Mouse (Mus musculus) cortical plate, adult 2 months (tissue): ENCODE measurements around the gene M1ap. TPM values are rescaled to one million over a fixed set of nuclear protein-coding genes. Genes with fewer than 3 reads are reported as not detected.

Experiments
- H3K27ac ChIP-seq: fragments of 200-500 bp; 2 replicates; pipeline ENCODE4 v1.5.1; 2012; ENCODE audit warnings: low read length, control low read depth, inconsistent platforms; ENCODE audit not compliant: insufficient read depth
- H3K4me1 ChIP-seq: fragments of 200-500 bp; 2 replicates; pipeline ENCODE4 v1.6.1; 2011; ENCODE audit warnings: low read length; ENCODE audit not compliant: control insufficient read depth, insufficient read depth
- H3K4me3 ChIP-seq: fragments of 200-500 bp; 2 replicates; pipeline ENCODE4 v1.5.1; 2011; ENCODE audit warnings: mild to moderate bottlenecking, low read length, control low read depth; ENCODE audit not compliant: insufficient read depth
- CTCF ChIP-seq: fragments of 200-500 bp; IDR thresholded peaks from 2 replicates; pipeline ENCODE4 v1.5.1; 2011; ENCODE audit warnings: mild to moderate bottlenecking, control low read depth, low read length; ENCODE audit not compliant: insufficient read depth; ENCODE audit errors: extremely low read depth
- POLR2A ChIP-seq: fragments of 200-500 bp; IDR thresholded peaks from 2 replicates; pipeline ENCODE4 v1.6.1; 2011; ENCODE audit warnings: mild to moderate bottlenecking, low read length, control low read depth; ENCODE audit not compliant: insufficient read depth; ENCODE audit errors: extremely low read depth
- polyA plus RNA-seq: library from polyadenylated mRNA; depleted of rRNA; stranded (reverse); fragments of >200 nt; gene quantifications from 2 replicates; pipeline ENCODE4 v1.2.3, GENCODE M21; 2012

The M1ap gene
- polyA plus RNA-seq, 1 experiment: 0.17 TPM

GRCm38 (mm10) chr6:82934616-82935230 is 12.0 kb upstream of the M1ap start:
- no peak overlapping the region for H3K27ac ChIP-seq
- TF ChIP-seq CTCF: no peak
- TF ChIP-seq POLR2A: no peak
- H3K4me1 ChIP-seq: peaks cover 4% of the 10 kb centered on the region
- no peak overlapping the region for H3K4me3 ChIP-seq

- TF ChIP-seq POLR2A: peak; percentile 93; the same call in 1 of the 2 replicates
- TF ChIP-seq CTCF: no peak
- Histone ChIP-seq H3K27ac (0 out of 2 replicates have a peak within 1 kb of the TSS, but pooled peaks have one; percentile 27), H3K4me3 (peak within 1 kb of the TSS; percentile 85), H3K4me1 (peaks cover 4% of the 10 kb centered on the region)
These were observed 7.4 kb upstream of the M1ap start, which contains the start of gene Sema4f for GRCm38 (mm10) chr6:82939167-82939912. Gene Sema4f, minus strand, starts transcription at chr6:82939769.

GRCm38 (mm10) chr6:82940765-82941164 is 5.9 kb upstream of the M1ap start:
- Histone ChIP-seq H3K4me1 (peaks cover 4% of the 10 kb centered on the region), H3K27ac (no peak overlapping the region), H3K4me3 (no peak overlapping the region)
- TF ChIP-seq POLR2A (no peak), CTCF (no peak)

- H3K4me1 ChIP-seq: no peaks in the 10 kb centered on the region
- H3K27ac ChIP-seq: no peak overlapping the region
- no peak overlapping the region for H3K4me3 ChIP-seq
- 0 out of 2 replicates have a peak, but pooled peaks have one; percentile 21 for TF ChIP-seq CTCF
- TF ChIP-seq POLR2A: no peak
These were observed 952 bp upstream of the M1ap start for GRCm38 (mm10) chr6:82945750-82946149.

GRCm38 (mm10) chr6:82956553-82957251 is 10.0 kb downstream of the M1ap start:
- H3K27ac ChIP-seq: no peak overlapping the region
- TF ChIP-seq POLR2A (no peak), CTCF (no peak)

GRCm38 (mm10) chr6:82961664-82962063 is 15.0 kb downstream of the M1ap start:
- Histone ChIP-seq H3K4me3 (no peak overlapping the region), H3K27ac (no peak overlapping the region), H3K4me1 (no peaks in the 10 kb centered on the region; the same call in 1 of the 2 replicates)
- TF ChIP-seq POLR2A: no peak
- TF ChIP-seq CTCF: no peak

More at GRCm38 (mm10) chr6:82956553-82957251, 10.0 kb downstream of the M1ap start:
- Histone ChIP-seq H3K4me1 (no peaks in the 10 kb centered on the region), H3K4me3 (no peak overlapping the region)

GRCm38 (mm10) chr6:82969249-82970084 is 22.8 kb downstream of the M1ap start:
- H3K4me3 ChIP-seq: no peak overlapping the region
- no peaks in the 10 kb centered on the region for H3K4me1 ChIP-seq
- TF ChIP-seq POLR2A: no peak
- no peak for TF ChIP-seq CTCF
- no peak overlapping the region for H3K27ac ChIP-seq

- Histone ChIP-seq H3K4me1 (no peaks in the 10 kb centered on the region), H3K27ac (no peak overlapping the region), H3K4me3 (no peak overlapping the region)
- TF ChIP-seq CTCF (peak; percentile 88), POLR2A (no peak)
These were observed 24.3 kb downstream of the M1ap start for GRCm38 (mm10) chr6:82971031-82971430.

GRCm38 (mm10) chr6:82987411-82987971 is 40.8 kb downstream of the M1ap start:
- Histone ChIP-seq H3K4me1 (no peaks in the 10 kb centered on the region), H3K27ac (no peak overlapping the region), H3K4me3 (no peak overlapping the region)
- no peak for TF ChIP-seq CTCF
- TF ChIP-seq POLR2A: no peak

- Histone ChIP-seq H3K4me1 (peaks cover 3% of the 10 kb centered on the region; the same call in 1 of the 2 replicates), H3K27ac (no peak overlapping the region)
- no peak for TF ChIP-seq POLR2A
- no peak for TF ChIP-seq CTCF
These were observed 47.0 kb downstream of the M1ap start for GRCm38 (mm10) chr6:82993696-82994095.

More at GRCm38 (mm10) chr6:82993696-82994095, 47.0 kb downstream of the M1ap start:
- H3K4me3 ChIP-seq: no peak overlapping the region
